18 mouse cellular contexts compared by ENCODE assay signal in the genomic region with DNA sequence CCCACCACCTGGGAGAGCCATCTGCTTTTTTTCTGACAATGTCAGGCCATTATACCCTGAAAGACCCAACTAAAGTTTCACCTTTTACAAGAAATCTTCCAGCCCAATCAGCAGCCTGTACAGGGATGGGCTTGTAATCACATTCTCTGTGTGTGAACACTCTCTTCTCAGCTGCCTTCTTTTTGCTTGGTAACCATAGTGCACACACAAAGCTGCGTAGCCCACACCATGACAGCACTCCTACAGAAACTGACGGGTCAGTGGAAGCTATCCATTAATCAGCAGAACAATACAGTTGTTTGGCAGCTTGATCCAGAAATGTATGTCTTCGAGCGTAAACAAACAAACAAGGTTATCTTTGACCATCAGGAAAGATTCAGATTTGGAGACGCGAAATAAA.
DNase-seq lines count a peak whose midpoint lies in the region; ATAC-seq and TF ChIP-seq lines count a peak whose summit lies in the region.
"Had no signal": no experiment of that assay in that cellular context is flagged by ENCODE, and none has a peak within 500 bp of the region (broad histone marks: within the 10 kb centered on the region; RNA-seq: fewer than 3 reads in every experiment).

No protein-coding gene starts in this region.

- H3K4me3 ChIP-seq in hindbrain, embryonic 10.5 days: no peak overlapping the region
- H3K4me3 ChIP-seq in hindbrain, postnatal 0 days (ENCODE audit: low read length): no peak overlapping the region
- H3K4me3 ChIP-seq in hindbrain, embryonic 14.5 days (replicated peaks; ENCODE audit: low read length): no peak overlapping the region
- no peak overlapping the region for H3K4me3 ChIP-seq in neural tube, embryonic 15.5 days (replicated peaks)
- H3K4me3 ChIP-seq: embryonic facial prominence, embryonic 12.5 days; heart, embryonic 15.5 days; intestine, embryonic 15.5 days had no signal

- WGBS in hindbrain, embryonic 10.5 days: 74% methylated on average over 6 of the region's 6 CpGs
- 44% methylated on average over 6 of the region's 6 CpGs for WGBS in hindbrain, postnatal 0 days
- 48% methylated on average over 6 of the region's 6 CpGs for WGBS in hindbrain, embryonic 14.5 days
- WGBS in neural tube, embryonic 15.5 days: 57% methylated on average over 6 of the region's 6 CpGs

- no peak for TF ChIP-seq CTCF in hindbrain, postnatal 0 days (IDR thresholded peaks at IDR 0.05; ENCODE audit: low read depth)

- no peak for ATAC-seq in hindbrain, postnatal 0 days
- no peak for ATAC-seq in hindbrain, embryonic 14.5 days (ENCODE audit: low FRiP score)
- peak; percentile 75; the same call in 1 of the 2 replicates for ATAC-seq in neural tube, embryonic 15.5 days (ENCODE audit: low FRiP score)
- ATAC-seq in activated CD4-positive, CD25-positive, alpha-beta regulatory T cell, adult 4 months: no peak
- ATAC-seq: intestine, embryonic 15.5 days had no signal

- peak; percentile 19 for DNase-seq in embryo, embryonic 10 days (ENCODE audit: low spot score)
- DNase-seq in embryo, embryonic 11 days: no peak
- DNase-seq in hindbrain, embryonic 10.5 days (ENCODE audit: low spot score): peak; percentile 7
- no peak for DNase-seq in hindbrain, postnatal 0 days (ENCODE audit: low spot score)
- DNase-seq in hindbrain, embryonic 14.5 days (ENCODE audit: low spot score): no peak
- DNase-seq: adrenal gland, postnatal 10 days; cerebellum, adult 9-10 months; heart, postnatal 4 days; kidney, adult 8-10 months; kidney, postnatal 10 days; lung, postnatal 4 days; thymus, adult 18-20 months; thymus, postnatal 36 days had no signal

- no peak overlapping the region for H3K9ac ChIP-seq in hindbrain, postnatal 0 days (replicated peaks; ENCODE audit: low read length)
- H3K9ac ChIP-seq in hindbrain, embryonic 14.5 days: no peak overlapping the region
- H3K9ac ChIP-seq in neural tube, embryonic 15.5 days (replicated peaks): no peak overlapping the region
- H3K9ac ChIP-seq: embryonic facial prominence, embryonic 12.5 days; heart, embryonic 15.5 days; intestine, embryonic 15.5 days had no signal

- H3K4me2 ChIP-seq in hindbrain, postnatal 0 days (ENCODE audit: low read depth, low read length): no peak overlapping the region
- no peak overlapping the region for H3K4me2 ChIP-seq in hindbrain, embryonic 14.5 days (replicated peaks)
- H3K4me2 ChIP-seq in neural tube, embryonic 15.5 days: no peak overlapping the region
- H3K4me2 ChIP-seq: embryonic facial prominence, embryonic 12.5 days; heart, embryonic 15.5 days; intestine, embryonic 15.5 days had no signal

- H3K27ac ChIP-seq in hindbrain, embryonic 10.5 days: peak overlapping the region; percentile 13
- no peak overlapping the region; the same call in 1 of the 2 replicates for H3K27ac ChIP-seq in hindbrain, postnatal 0 days
- 0 out of 2 replicates have a peak overlapping the region, but pooled peaks have one; percentile 16 for H3K27ac ChIP-seq in hindbrain, embryonic 14.5 days
- H3K27ac ChIP-seq in neural tube, embryonic 15.5 days (replicated peaks): no peak overlapping the region
- H3K27ac ChIP-seq: embryonic facial prominence, embryonic 12.5 days; heart, embryonic 15.5 days; intestine, embryonic 15.5 days had no signal

- H3K27me3 ChIP-seq in hindbrain, embryonic 10.5 days (ENCODE audit: insufficient read depth, poor library complexity, severe bottlenecking): no peaks in the 10 kb centered on the region
- no peaks in the 10 kb centered on the region for H3K27me3 ChIP-seq in hindbrain, postnatal 0 days (ENCODE audit: insufficient read depth, low read length)
- no peaks in the 10 kb centered on the region for H3K27me3 ChIP-seq in hindbrain, embryonic 14.5 days (ENCODE audit: control insufficient read depth, insufficient read depth, low read length)
- H3K27me3 ChIP-seq in neural tube, embryonic 15.5 days (replicated peaks): no peaks in the 10 kb centered on the region
- H3K27me3 ChIP-seq: embryonic facial prominence, embryonic 12.5 days; heart, embryonic 15.5 days; intestine, embryonic 15.5 days had no signal

- 0 out of 2 replicates have a peak, but pooled peaks cover 3% of the 10 kb centered on the region for H3K9me3 ChIP-seq in hindbrain, embryonic 10.5 days
- H3K9me3 ChIP-seq in hindbrain, postnatal 0 days (ENCODE audit: low read length): no peaks in the 10 kb centered on the region
- H3K9me3 ChIP-seq in hindbrain, embryonic 14.5 days (ENCODE audit: control insufficient read depth, low read length): no peaks in the 10 kb centered on the region
- no peaks in the 10 kb centered on the region for H3K9me3 ChIP-seq in neural tube, embryonic 15.5 days (replicated peaks)
- H3K9me3 ChIP-seq: embryonic facial prominence, embryonic 12.5 days; heart, embryonic 15.5 days; intestine, embryonic 15.5 days had no signal

- H3K4me1 ChIP-seq in hindbrain, embryonic 10.5 days (replicated peaks): peaks cover 11% of the 10 kb centered on the region; the same call in 1 of the 2 replicates
- 0 out of 2 replicates have a peak, but pooled peaks cover 3% of the 10 kb centered on the region for H3K4me1 ChIP-seq in hindbrain, postnatal 0 days (ENCODE audit: insufficient read depth, low read length)
- peaks cover 10% of the 10 kb centered on the region; the same call in 1 of the 2 replicates for H3K4me1 ChIP-seq in hindbrain, embryonic 14.5 days (replicated peaks; ENCODE audit: control insufficient read depth, insufficient read depth, low read length)
- H3K4me1 ChIP-seq in neural tube, embryonic 15.5 days: peaks cover 14% of the 10 kb centered on the region; the same call in 1 of the 2 replicates
- H3K4me1 ChIP-seq: embryonic facial prominence, embryonic 12.5 days; heart, embryonic 15.5 days; intestine, embryonic 15.5 days had no signal

- H3K36me3 ChIP-seq in hindbrain, embryonic 10.5 days: no peaks in the 10 kb centered on the region
- no peaks in the 10 kb centered on the region for H3K36me3 ChIP-seq in hindbrain, postnatal 0 days (ENCODE audit: insufficient read depth, low read length)
- no peaks in the 10 kb centered on the region for H3K36me3 ChIP-seq in hindbrain, embryonic 14.5 days (replicated peaks; ENCODE audit: control insufficient read depth, insufficient read depth)
- H3K36me3 ChIP-seq in neural tube, embryonic 15.5 days: no peaks in the 10 kb centered on the region
- H3K36me3 ChIP-seq: embryonic facial prominence, embryonic 12.5 days; heart, embryonic 15.5 days; intestine, embryonic 15.5 days had no signal

Comparison
In these comparisons a context has a peak if more than half of its experiments do, and no peak if none do; other contexts are left out.
1. DNase-seq: peak in embryo, embryonic 10 days (single experiment) and hindbrain, embryonic 10.5 days (single experiment); none in embryo, embryonic 11 days (single experiment), hindbrain, postnatal 0 days (single experiment) and hindbrain, embryonic 14.5 days (single experiment).
2. H3K27ac ChIP-seq: peak in hindbrain, embryonic 10.5 days (single experiment) and hindbrain, embryonic 14.5 days (single experiment); none in hindbrain, postnatal 0 days (single experiment) and neural tube, embryonic 15.5 days (single experiment).